Comparison of ENCODE assay signal across 8 mouse cellular contexts in genomic region chr2:26586294-26587043, GRCm38 (mm10). TPM values are rescaled to one million over a fixed set of nuclear protein-coding genes. Genes with fewer than 3 reads are reported as not detected.
DNase-seq lines count a peak whose midpoint lies in the region; ATAC-seq and TF ChIP-seq lines count a peak whose summit lies in the region.

Gene Gm20532 (plus strand): TSS chr2:26586639.

- in situ Hi-C loops in CH12.LX (cut with MboI; ENCODE audit: low pct_ligation_motif_present, low pct_unique_long_range_greater_than_20kb, low sequenced_read_pairs): no loop called here

- DNase-seq in CH12.LX (ENCODE audit: extremely low read depth): no peak
- peak; percentile 80 for DNase-seq in adrenal gland, postnatal 14 days
- peak; percentile 32 to 66 for DNase-seq in layer of hippocampus, adult 18-20 months (ENCODE audit: low spot score in 2 of 2)
- DNase-seq in ovary, adult 18-20 months (ENCODE audit: low spot score): peak; percentile 37
- peak; percentile 73 for DNase-seq in thymus, postnatal 25 days

- no peaks in the 10 kb centered on the region for H3K79me2 ChIP-seq in CH12.LX (replicated peaks; ENCODE audit: control insufficient read depth, extremely low read depth, insufficient read depth, poor library complexity, severe bottlenecking)

- WGBS in embryonic facial prominence, embryonic 12.5 days: under 1% methylated on average over 61 of the region's 65 CpGs
- under 1% methylated on average over 59 of the region's 65 CpGs for WGBS in heart, embryonic 16.5 days
- under 1% methylated on average over 55 of the region's 65 CpGs for WGBS in lung, embryonic 15.5 days

- H3K27ac ChIP-seq in CH12.LX (ENCODE audit: insufficient read depth, low read depth): no peak within 1 kb of the TSS
- H3K27ac ChIP-seq in embryonic facial prominence, embryonic 12.5 days: peak within 1 kb of the TSS; percentile 64
- peak within 1 kb of the TSS; percentile 81 for H3K27ac ChIP-seq in heart, embryonic 16.5 days (ENCODE audit: low read length)
- peak within 1 kb of the TSS; percentile 85 for H3K27ac ChIP-seq in lung, embryonic 15.5 days

- TF ChIP-seq POLR2A in CH12.LX (IDR thresholded peaks at IDR 0.05; ENCODE audit: low read depth, low read length): peak; percentile 74

- H3K9ac ChIP-seq in CH12.LX (ENCODE audit: insufficient read depth, low read depth): peak within 1 kb of the TSS; percentile 65
- peak within 1 kb of the TSS; percentile 66 for H3K9ac ChIP-seq in embryonic facial prominence, embryonic 12.5 days
- peak within 1 kb of the TSS; percentile 83 for H3K9ac ChIP-seq in heart, embryonic 16.5 days (ENCODE audit: low read length)
- peak within 1 kb of the TSS; percentile 69 for H3K9ac ChIP-seq in lung, embryonic 15.5 days

- TF ChIP-seq EP300 in CH12.LX (IDR thresholded peaks at IDR 0.05; ENCODE audit: low read length): no peak; the same call in 1 of the 2 replicates

- peak in 1 of 2 experiments; percentile 72; a peak in 3 of 4 replicates for TF ChIP-seq CTCF in CH12.LX (conservative IDR thresholded peaks at IDR 0.05 in 1 of 2, IDR thresholded peaks at IDR 0.05 in 1 of 2; ENCODE audit: low read depth in 2 of 2, low read length in 2 of 2)

- peak within 1 kb of the TSS; percentile 31 for H3K4me2 ChIP-seq in CH12.LX (ENCODE audit: insufficient read depth, low read depth, poor library complexity, severe bottlenecking)
- peak within 1 kb of the TSS; percentile 51 for H3K4me2 ChIP-seq in embryonic facial prominence, embryonic 12.5 days (replicated peaks)
- peak within 1 kb of the TSS; percentile 81 for H3K4me2 ChIP-seq in heart, embryonic 16.5 days (ENCODE audit: low read depth, low read length)
- peak within 1 kb of the TSS; percentile 76 for H3K4me2 ChIP-seq in lung, embryonic 15.5 days

- dilution Hi-C loops in CH12.LX (cut with MboI; ENCODE audit: extremely low pct_ligation_motif_present, extremely low pct_unique_long_range_greater_than_20kb, low sequenced_read_pairs): no loop called here

- peak within 1 kb of the TSS; percentile 51 to 73 (median 61) for H3K4me3 ChIP-seq in CH12.LX (replicated peaks in 1 of 3; ENCODE audit: low read depth in 2 of 3, low read length in 2 of 3, poor library complexity in 1 of 3)
- H3K4me3 ChIP-seq in embryonic facial prominence, embryonic 12.5 days: peak within 1 kb of the TSS; percentile 58
- H3K4me3 ChIP-seq in heart, embryonic 16.5 days (ENCODE audit: low read length): peak within 1 kb of the TSS; percentile 73
- H3K4me3 ChIP-seq in lung, embryonic 15.5 days: peak within 1 kb of the TSS; percentile 58

- peak; percentile 31 for TF ChIP-seq RAD21 in CH12.LX (IDR thresholded peaks at IDR 0.05; ENCODE audit: low read depth, low read length)

- peaks cover 32% of the 10 kb centered on the region for H3K27me3 ChIP-seq in CH12.LX (replicated peaks)
- H3K27me3 ChIP-seq in embryonic facial prominence, embryonic 12.5 days: no peaks in the 10 kb centered on the region
- no peaks in the 10 kb centered on the region; the same call in 1 of the 2 replicates for H3K27me3 ChIP-seq in heart, embryonic 16.5 days (ENCODE audit: control insufficient read depth, insufficient read depth, low read length)
- H3K27me3 ChIP-seq in lung, embryonic 15.5 days: no peaks in the 10 kb centered on the region

- H3K4me1 ChIP-seq in CH12.LX (ENCODE audit: control insufficient read depth in 1 of 2, insufficient read depth in 2 of 2): peaks cover 6 to 21% of the 10 kb centered on the region in 2 experiments
- H3K4me1 ChIP-seq in embryonic facial prominence, embryonic 12.5 days: peaks cover 17% of the 10 kb centered on the region; the same call in 1 of the 2 replicates
- H3K4me1 ChIP-seq in heart, embryonic 16.5 days (ENCODE audit: control insufficient read depth, insufficient read depth, low read length): peaks cover 24% of the 10 kb centered on the region
- H3K4me1 ChIP-seq in lung, embryonic 15.5 days: peaks cover 32% of the 10 kb centered on the region

- H3K36me3 ChIP-seq in CH12.LX (replicated peaks in 1 of 2; ENCODE audit: control insufficient read depth in 1 of 2, insufficient read depth in 1 of 2, low read length in 1 of 2): peaks cover 0 to 14% of the 10 kb centered on the region in 2 experiments
- no peaks in the 10 kb centered on the region for H3K36me3 ChIP-seq in embryonic facial prominence, embryonic 12.5 days
- no peaks in the 10 kb centered on the region; the same call in 1 of the 2 replicates for H3K36me3 ChIP-seq in heart, embryonic 16.5 days (ENCODE audit: control insufficient read depth, insufficient read depth)
- H3K36me3 ChIP-seq in lung, embryonic 15.5 days: no peaks in the 10 kb centered on the region; the same call in 1 of the 2 replicates

- H3K9me3 ChIP-seq in CH12.LX (replicated peaks; ENCODE audit: low read length): no peaks in the 10 kb centered on the region
- H3K9me3 ChIP-seq in embryonic facial prominence, embryonic 12.5 days: no peaks in the 10 kb centered on the region
- H3K9me3 ChIP-seq in heart, embryonic 16.5 days (replicated peaks; ENCODE audit: control insufficient read depth, low read length): no peaks in the 10 kb centered on the region
- H3K9me3 ChIP-seq in lung, embryonic 15.5 days: no peaks in the 10 kb centered on the region

- peak; percentile 58 for ATAC-seq in embryonic facial prominence, embryonic 12.5 days (ENCODE audit: insufficient number of reproducible peaks, insufficient read depth, low FRiP score, low TSS enrichment)
- peak; percentile 39 for ATAC-seq in heart, embryonic 16.5 days (replicated peaks; ENCODE audit: extremely low read depth, insufficient read depth, low FRiP score)
- peak; percentile 70 for ATAC-seq in lung, embryonic 15.5 days (ENCODE audit: borderline replicate concordance, extremely low read depth, low FRiP score, low TSS enrichment)

TF ChIP-seq in CH12.LX, 34 proteins besides CTCF, POLR2A, EP300 and RAD21:
- TF ChIP-seq JUN (IDR thresholded peaks at IDR 0.05; ENCODE audit: insufficient read depth, low read depth, low read length) (no peak), NRF1 (IDR thresholded peaks at IDR 0.05; ENCODE audit: low read depth, low read length) (peak; percentile 81), IRF4 (IDR thresholded peaks at IDR 0.05; ENCODE audit: low read depth, low read length) (0 out of 2 replicates have a peak, but pooled peaks have one; percentile 9), HCFC1 (IDR thresholded peaks at IDR 0.05; ENCODE audit: low read depth, low read length) (no peak), MEF2A (IDR thresholded peaks at IDR 0.05; ENCODE audit: borderline replicate concordance, low read depth, low read length) (no peak), TBP (conservative IDR thresholded peaks at IDR 0.05; ENCODE audit: low read depth, low read length) (no peak), CHD1 (IDR thresholded peaks at IDR 0.05; ENCODE audit: low read depth, low read length) (no peak), MAZ (IDR thresholded peaks at IDR 0.05; ENCODE audit: low read depth, low read length) (peak; percentile 51; the same call in 1 of the 2 replicates), ZC3H11A (IDR thresholded peaks at IDR 0.05; ENCODE audit: low read depth, low read length) (no peak), ZMIZ1 (IDR thresholded peaks at IDR 0.05; ENCODE audit: low read depth, low read length) (no peak; the same call in 1 of the 2 replicates), CHD2 (IDR thresholded peaks at IDR 0.05; ENCODE audit: low read length) (no peak), USF2 (conservative IDR thresholded peaks at IDR 0.05; ENCODE audit: low read depth, low read length) (peak; percentile 78), UBTF (IDR thresholded peaks at IDR 0.05; ENCODE audit: low read depth, low read length) (peak; percentile 89), SIN3A (IDR thresholded peaks at IDR 0.05; ENCODE audit: low read length) (peak; percentile 20; the same call in 1 of the 2 replicates), MAX (IDR thresholded peaks at IDR 0.05; ENCODE audit: low read length) (peak; percentile 29; the same call in 1 of the 2 replicates), SMC3 (IDR thresholded peaks at IDR 0.05; ENCODE audit: low read depth, low read length) (peak; percentile 35), GABPA (IDR thresholded peaks at IDR 0.05; ENCODE audit: insufficient replicate concordance, low read depth, low read length) (no peak), MXI1 (IDR thresholded peaks at IDR 0.05; ENCODE audit: low read depth, low read length) (no peak), PAX5 (IDR thresholded peaks at IDR 0.05; ENCODE audit: low read length) (no peak), USF1 (IDR thresholded peaks at IDR 0.05; ENCODE audit: low read depth, low read length) (peak; percentile 83), NELFE (IDR thresholded peaks at IDR 0.05; ENCODE audit: low read depth, low read length) (peak; percentile 61; the same call in 1 of the 2 replicates), BHLHE40 (IDR thresholded peaks at IDR 0.05; ENCODE audit: low read depth, low read length) (peak; percentile 80), POLR2AphosphoS2 (IDR thresholded peaks at IDR 0.05; ENCODE audit: low read depth, low read length) (no peak), E2F4 (IDR thresholded peaks at IDR 0.05; ENCODE audit: insufficient replicate concordance, low read depth, low read length) (no peak), KAT2A (IDR thresholded peaks at IDR 0.05; ENCODE audit: insufficient replicate concordance, low read length) (no peak)

RNA-seq across cellular contexts. Expression of gene Gm20532, which starts in this region (rescaled TPM):
- not detected in 2 replicates for total RNA-seq in CH12.LX (2012; rRNA removed)
- not detected in 2 replicates for total RNA-seq in CH12.LX (2014; rRNA removed)
- polyA plus RNA-seq in CH12.LX (2012; ENCODE audit: insufficient read length, low read depth): not detected in 2 replicates
- not detected in 2 replicates for total RNA-seq in adrenal gland, postnatal 14 days (2021)
- polyA plus RNA-seq in embryonic facial prominence, embryonic 12.5 days (2016; fragmentation: Nextera tagmentation; extraction: Ambion mirVana): not detected in 2 replicates
- not detected in 2 replicates for polyA plus RNA-seq in heart, embryonic 16.5 days (2015; fragmentation: Nextera tagmentation; extraction: Ambion mirVana)
- not detected for total RNA-seq in layer of hippocampus, adult 18-20 months (2021)
- not detected in 2 replicates for polyA plus RNA-seq in lung, embryonic 15.5 days (2015; fragmentation: Nextera tagmentation; extraction: Ambion mirVana)

Comparison
In these comparisons a context has a peak if more than half of its experiments do, and no peak if none do; other contexts are left out.
1. Peak in DNase-seq in adrenal gland, postnatal 14 days; RNA of the gene not detected or under 1 TPM.
2. Peak in ATAC-seq, H3K4me3 ChIP-seq, H3K27ac ChIP-seq, H3K9ac ChIP-seq and H3K4me2 ChIP-seq in embryonic facial prominence, embryonic 12.5 days; RNA of the gene not detected or under 1 TPM.
3. Peak in ATAC-seq, H3K4me3 ChIP-seq, H3K27ac ChIP-seq, H3K9ac ChIP-seq and H3K4me2 ChIP-seq in heart, embryonic 16.5 days; RNA of the gene not detected or under 1 TPM.
4. Peak in DNase-seq in layer of hippocampus, adult 18-20 months; RNA of the gene not detected or under 1 TPM.
5. Peak in ATAC-seq, H3K4me3 ChIP-seq, H3K27ac ChIP-seq, H3K9ac ChIP-seq and H3K4me2 ChIP-seq in lung, embryonic 15.5 days; RNA of the gene not detected or under 1 TPM.
6. H3K4me2 ChIP-seq: peak in every context shown above with its lines; median percentile 81 in heart, embryonic 16.5 days; 76 in lung, embryonic 15.5 days; 51 in embryonic facial prominence, embryonic 12.5 days; 31 in CH12.LX.